Mouse (Mus musculus): ENCODE data around the gene Pias1. TPM values are rescaled to one million over a fixed set of nuclear protein-coding genes. Genes with fewer than 3 reads are reported as not detected.
"Not testable (repeated sequence)": the region's sequence is repeated elsewhere in the genome, so short reads cannot be mapped to it uniquely, and the experiment has no call there.

The Pias1 gene
- total RNA-seq, 2 experiments from 2014 or later: 55.2 to 55.8 TPM

DNA sequence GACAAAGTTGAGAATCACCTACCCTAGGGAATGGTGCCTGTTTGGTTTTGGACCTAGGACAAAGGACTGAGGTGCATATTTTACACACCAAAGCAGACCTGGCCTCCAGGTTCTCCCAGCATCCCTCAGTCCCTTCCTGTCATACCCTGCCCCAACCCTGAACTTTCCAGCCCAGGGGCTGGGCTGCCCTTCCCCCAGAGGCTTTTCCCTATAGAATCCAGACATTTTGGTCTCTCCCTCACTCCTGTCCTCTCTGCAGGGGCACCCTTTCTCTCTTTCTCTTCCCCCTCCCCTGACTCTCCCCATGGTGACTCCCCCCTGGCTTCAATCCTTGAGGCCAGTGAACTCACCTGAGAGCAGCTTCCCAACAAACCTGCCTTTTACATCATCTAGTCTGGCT, 117.0 kb downstream of the Pias1 start:
- intact Hi-C loops (cut with DNase I): no loop called here
- no peak for DNase-seq (ENCODE audit: low spot score in 2 of 2)

DNA sequence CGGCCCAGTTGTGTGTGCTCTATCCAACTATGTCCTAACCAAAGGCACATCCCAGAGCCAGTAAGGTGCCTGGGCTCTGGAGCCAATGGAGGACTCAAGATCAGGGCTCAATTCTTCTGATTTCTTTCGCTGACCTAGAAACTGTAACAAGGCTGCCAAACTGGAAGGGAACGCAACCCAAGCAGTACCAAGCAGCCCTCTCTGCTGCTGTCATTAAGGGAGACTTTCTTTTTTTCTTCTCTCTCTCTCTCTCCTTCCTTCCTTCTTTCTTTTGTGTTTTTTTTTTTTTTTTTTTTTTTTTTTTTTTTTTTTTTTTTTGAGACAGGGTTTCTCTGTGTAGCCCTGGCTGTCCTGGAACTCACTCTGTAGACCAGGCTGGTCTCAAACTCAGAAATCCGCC, 118.5 kb downstream of the Pias1 start:
- intact Hi-C loops (cut with DNase I); DNase-seq (ENCODE audit: low spot score in 2 of 2): not testable (repeated sequence)

DNA sequence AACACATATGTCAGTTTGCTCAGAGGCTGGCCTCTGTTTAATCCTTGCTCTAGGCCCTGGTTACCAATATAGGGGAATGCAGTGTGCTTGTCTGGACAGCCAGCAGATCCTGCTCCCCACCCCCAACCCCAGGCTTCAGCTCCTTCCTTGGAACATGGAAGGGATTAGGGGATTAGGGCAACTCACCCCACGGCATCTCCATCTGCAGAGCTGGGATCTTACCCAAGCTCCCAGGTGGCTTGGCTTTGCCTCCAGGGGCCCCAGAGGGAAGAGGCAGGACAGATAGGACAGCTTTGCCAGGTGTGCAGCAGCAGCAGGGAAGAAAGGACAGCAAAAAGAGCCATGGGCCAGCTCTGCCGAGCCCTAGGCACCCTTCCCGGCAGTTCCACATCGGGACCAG, 126.9 kb downstream of the Pias1 start:
- intact Hi-C loops (cut with DNase I): no loop called here
- DNase-seq (ENCODE audit: low spot score in 2 of 2): no peak

DNA sequence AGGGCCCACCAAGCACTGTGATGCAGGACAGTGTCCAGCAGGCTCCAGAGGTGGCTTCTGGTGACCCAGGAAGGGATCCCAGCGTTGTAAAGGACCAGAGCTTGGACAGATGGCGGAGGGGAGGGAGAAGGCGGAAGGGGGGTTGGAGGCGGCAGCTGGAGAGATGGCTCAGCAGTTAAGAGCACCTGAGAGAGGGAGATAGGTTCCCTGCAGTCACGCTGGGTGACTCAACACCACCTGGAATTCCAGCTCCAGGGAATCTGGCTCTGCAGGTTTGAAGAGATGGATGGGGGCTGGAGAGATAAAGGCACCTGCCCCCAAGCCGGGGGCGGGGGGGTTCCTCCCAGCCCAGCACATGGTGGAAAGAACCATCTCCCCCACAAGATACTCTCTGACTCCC, 127.6 kb downstream of the Pias1 start:
- DNase-seq (ENCODE audit: low spot score in 2 of 2); intact Hi-C loops (cut with DNase I): not testable (repeated sequence)

DNA sequence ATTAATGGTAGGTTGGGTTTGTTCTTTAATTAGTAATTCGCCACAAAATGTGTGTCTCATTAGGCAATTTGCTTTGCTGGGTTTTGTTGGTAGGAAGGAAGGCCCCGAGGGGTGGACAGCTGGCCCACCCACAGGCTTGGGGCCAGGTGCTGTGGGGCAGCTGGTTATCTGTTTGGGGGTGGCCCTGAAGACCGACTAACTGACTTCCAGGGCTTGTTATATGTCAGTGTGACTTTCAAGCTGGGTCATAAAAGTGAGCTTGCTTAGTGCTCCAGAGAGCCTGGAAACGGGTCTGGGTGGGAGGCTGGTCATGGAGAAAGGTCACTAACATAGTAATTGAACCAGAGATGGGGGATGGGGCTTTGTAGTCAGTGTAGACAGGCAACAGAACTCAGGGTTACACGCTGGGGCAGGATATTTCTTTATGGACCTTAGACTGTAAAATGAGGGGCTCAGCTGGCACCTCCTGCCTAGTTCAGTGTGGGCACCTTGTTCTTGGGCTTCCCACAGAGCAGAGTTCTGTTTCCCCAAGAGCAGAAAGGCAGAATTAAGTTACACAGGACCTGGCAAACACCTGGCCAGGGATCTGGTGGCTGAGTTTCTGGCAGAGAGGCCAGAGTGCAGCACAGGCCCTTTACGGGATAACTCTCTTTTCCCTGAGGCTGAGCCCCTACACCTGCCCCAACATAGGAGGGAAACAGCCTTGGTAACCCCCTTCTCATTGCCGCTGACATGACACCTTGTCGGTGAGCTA, 129.3 kb downstream of the Pias1 start:
- no peak for DNase-seq (ENCODE audit: low spot score in 2 of 2)
- intact Hi-C loops (cut with DNase I): no loop called here

DNA sequence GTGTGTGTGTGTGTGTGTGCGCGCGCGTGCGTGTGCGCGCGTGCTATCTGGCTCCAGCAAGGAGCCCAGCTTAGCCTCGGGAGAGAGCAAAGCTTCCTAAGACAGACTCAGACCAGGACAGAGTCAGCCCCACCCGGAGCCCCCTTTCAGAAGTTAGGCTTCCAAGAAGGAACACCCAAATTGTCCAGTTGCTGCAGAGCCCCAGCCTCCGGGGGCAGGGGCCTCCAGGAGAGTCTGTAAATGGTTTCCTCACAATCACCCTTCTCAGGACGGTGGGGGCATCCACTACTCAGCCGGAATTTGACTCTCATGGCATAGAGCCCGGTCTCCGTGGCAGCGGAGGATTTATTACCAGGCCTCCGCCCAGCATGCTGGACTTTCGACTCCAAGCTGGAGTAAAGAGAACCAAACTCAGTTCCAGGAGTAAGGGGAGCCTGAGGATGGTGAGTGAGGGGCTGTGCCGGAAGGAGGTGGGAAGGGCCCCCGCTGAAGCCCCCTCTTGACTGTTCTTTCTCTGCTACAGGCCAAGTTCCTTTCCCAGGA, 129.9 kb downstream of the Pias1 start, which contains the start of gene Calml4:
Gene Calml4, plus strand, starts transcription at position 362 of the 543 bp plus-strand sequence.
- intact Hi-C loops (cut with DNase I): no loop called here
- DNase-seq (ENCODE audit: low spot score in 2 of 2): no peak

DNA sequence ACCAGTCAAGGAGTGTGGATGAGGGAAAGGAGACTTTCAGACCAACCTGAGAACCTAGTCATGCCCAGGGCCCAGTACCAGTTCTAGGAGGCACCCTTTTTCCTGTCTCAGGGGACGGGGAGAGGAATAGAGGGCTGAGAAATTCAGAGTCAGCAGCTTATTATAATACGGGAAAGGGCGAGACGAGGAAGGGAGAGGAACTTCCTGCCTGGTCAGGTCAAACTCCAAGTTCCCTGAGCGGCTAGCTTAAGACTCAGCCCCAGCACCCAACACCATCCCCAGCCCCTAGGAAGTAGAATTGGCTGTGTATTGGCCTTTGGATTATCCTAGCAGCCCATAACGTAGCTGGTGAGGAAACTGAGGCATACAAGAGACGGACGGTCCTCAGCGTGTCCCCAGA, 130.5 kb downstream of the Pias1 start:
- no peak for DNase-seq (ENCODE audit: low spot score in 2 of 2)
- intact Hi-C loops (cut with DNase I): no loop called here

DNA sequence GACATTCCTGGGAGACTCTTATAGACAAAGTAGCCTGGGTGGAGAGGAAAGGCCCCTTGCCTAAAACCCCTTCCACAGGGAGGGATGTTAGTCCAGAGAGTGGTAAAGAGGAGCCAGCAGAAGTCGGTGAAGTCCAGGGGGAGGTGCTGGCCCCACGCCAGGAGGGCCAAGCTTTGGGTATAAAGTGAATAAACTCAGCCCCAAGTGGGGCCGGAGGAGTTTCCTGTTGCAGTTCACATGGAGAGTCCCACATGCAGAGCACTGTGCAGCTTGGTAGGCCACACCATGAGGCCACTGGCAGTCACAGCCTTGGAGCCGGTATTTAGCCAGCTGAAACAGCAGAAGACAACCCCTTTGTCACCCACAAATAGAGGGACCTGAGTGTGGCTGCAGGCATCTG, 133.2 kb downstream of the Pias1 start:
- no peak for DNase-seq (ENCODE audit: low spot score in 2 of 2)
- intact Hi-C loops (cut with DNase I): no loop called here

DNA sequence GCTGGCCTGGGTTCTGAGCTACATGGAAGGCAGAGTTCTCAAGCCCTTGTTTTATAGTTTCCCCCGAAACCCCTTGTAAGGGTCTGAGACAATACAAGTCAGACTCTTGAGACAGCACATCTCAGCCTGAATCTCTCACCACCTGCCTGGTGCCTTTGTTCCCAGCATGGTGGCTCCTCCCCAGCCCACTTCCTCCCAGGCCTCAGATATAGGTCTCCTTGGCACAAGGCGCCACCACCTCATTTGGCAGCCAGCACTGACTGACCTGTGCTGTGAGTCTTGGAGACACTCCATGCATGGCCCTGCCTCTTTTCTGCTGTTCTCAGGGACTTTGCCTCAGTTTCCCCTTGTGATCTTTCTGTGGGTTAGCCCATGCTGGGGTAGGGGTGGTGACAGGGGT, 136.2 kb downstream of the Pias1 start:
- intact Hi-C loops (cut with DNase I): no loop called here
- DNase-seq (ENCODE audit: low spot score in 2 of 2): no peak

DNA sequence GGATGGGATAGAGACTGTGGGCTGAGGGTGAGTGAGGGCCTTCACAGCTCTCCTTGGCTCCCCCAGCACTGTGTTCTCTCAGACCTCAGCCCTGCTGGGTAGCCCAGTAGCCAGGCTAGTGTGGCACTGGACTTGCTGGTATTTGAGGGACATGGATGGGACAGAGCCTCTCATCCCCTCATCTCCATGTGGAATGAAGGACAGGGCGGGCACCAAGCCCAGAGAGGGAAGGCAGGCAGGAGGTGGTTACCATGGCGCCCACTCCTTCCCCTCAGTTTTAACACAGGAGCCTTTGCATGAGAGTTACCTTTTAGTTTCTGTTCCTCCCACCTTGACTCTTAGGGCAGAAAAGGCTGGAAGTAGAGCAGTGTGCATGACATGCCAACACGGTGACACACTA, 139.1 kb downstream of the Pias1 start:
- intact Hi-C loops (cut with DNase I): loop anchor here (5.0 kb wide), 1 partner anchor 129 kb away; no protein-coding TSS in a partner anchor
- no peak for DNase-seq (ENCODE audit: low spot score in 2 of 2)

DNA sequence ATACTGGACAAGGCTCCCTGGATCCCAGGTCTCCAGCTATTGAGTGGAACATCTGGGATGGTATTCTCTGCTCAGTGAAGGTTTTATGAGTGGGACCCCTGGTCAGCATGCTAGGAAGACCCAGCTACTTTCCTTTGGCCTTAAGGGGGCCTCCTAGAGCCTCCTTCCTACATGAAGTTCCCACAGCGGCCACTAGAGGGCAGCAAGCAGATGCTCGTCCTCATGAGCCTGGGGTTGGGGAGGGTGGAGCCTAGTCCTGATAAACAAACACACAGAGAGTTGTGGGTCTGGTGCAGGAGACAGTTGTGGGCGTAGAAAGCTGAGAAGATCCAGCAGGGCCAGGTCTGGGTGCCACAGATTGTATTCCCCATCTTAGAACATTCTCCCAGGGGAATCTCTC, 140.0 kb downstream of the Pias1 start:
- intact Hi-C loops (cut with DNase I): loop anchor here (1.0 to 5.0 kb wide), 2 partner anchors 130 to 277 kb away; no protein-coding TSS in a partner anchor
- DNase-seq (ENCODE audit: low spot score in 2 of 2): peak; percentile 88 to 89

DNA sequence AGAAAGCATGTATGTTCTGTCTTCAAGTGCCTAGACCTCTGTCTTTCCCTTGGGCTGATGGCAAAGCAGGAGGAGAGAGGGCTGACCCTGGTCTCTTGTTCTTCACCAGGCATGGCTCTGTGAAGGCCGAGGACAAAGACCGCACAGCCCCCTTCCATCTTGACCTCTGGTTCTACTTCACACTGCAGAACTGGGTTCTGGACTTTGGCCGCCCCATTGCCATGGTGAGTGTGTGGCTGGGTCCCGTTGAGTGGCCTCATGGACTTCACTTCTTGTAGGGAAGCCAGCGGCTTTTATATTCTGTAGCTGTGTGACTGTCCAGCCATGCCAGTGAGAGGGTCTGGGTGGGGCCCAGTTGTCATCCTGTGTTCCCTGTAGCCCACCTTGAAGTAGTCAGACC, 143.3 kb downstream of the Pias1 start:
- DNase-seq (ENCODE audit: low spot score in 2 of 2): no peak
- intact Hi-C loops (cut with DNase I): no loop called here

DNA sequence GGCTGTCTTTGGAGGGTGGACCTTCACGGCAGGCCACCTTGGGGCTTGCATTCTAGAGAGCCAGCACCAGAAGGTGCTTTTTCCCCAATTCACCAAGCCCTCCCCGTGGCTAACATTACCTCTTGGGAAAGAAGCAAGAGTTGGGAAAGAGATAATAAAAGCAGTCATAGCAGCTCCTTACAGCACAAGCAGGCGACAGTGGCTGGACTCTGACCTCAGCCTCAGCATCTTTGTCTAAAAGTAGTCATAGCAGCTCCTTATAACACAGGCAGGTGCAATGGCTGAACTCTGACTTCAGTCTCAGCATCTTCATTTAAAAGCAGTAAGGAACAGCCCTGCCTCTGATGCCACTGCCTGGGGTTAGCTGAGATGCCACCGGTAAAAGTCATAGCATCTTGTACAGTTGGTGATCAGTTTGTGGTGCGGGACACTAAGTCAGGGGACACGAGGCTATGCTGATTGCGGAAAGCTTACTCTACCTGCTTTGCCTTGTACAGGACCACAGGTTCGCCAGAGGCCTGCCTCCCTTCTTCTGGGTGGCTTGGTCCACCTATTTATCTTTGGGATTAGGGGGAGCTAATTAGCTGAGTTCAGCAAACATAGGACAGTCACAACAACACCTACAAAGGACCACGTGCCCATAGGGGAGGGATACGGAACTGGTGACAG, 144.2 kb downstream of the Pias1 start:
- intact Hi-C loops (cut with DNase I): no loop called here
- no peak for DNase-seq (ENCODE audit: low spot score in 2 of 2)

DNA sequence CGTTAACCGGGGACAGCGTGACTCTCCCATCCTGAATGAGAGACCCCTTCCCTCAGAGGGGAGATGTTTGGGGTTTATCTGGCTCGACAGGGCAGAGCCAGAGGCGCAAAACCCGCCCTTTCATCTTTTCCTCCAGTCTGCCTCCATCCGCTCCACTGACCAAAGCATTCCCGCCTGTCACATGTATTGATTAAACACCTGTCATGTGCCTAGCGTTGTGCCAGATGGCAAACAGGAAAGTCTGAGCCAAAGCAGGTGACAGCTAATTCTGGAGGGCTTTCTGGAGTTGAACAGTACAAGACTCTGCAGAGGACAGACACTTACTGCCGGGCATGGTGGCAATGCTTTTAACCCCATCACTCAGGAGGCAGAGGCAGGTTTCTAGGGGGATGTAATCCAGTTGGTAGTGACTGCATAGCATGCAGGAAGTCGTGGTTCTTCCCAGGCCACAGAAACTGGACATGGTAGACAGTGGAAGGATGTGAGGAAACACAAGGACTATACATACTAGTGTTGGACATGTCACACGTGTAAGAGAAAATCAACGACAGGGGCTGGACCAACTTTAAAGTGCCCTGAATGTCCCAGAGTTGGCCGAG, 148.5 kb downstream of the Pias1 start:
- intact Hi-C loops (cut with DNase I): no loop called here
- no peak for DNase-seq (ENCODE audit: low spot score in 2 of 2)

DNA sequence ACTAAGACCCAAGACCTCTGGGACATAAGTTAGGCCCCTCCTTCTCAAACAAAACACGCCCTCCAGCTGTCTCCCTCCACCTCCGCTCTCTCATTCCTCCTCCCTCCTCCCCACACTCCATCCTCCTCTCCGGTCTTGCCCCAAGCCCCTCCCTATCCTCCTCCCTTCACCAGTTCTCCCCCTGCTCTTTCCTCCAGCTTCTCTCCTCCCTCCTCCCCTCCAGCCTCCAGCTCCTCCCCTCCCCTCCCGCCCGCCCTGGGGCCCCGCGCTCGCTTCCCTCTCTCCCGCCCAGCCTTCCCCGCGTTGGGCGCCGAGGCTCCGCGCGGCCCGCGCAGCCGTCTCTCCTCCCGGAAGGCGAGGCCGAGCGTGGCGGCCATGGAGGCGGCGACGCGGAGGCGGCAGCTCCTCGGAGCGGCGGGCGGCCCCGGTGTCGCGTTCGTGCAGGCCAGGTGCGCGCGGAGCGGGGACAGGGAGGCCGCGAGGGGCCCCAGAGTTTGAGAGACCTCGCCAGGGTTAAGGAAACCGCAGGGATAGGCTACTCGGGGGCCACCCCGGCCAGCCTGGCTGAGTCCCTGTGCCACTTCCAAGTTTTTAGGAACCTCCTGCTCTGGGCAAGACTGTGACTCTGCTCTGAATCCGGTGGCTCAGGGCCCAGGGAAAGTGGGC, 149.1 kb downstream of the Pias1 start, which contains the start of gene Cln6:
Gene Cln6, plus strand, starts transcription at position 280 of the 666 bp plus-strand sequence.
- intact Hi-C loops (cut with DNase I): no loop called here

DNA sequence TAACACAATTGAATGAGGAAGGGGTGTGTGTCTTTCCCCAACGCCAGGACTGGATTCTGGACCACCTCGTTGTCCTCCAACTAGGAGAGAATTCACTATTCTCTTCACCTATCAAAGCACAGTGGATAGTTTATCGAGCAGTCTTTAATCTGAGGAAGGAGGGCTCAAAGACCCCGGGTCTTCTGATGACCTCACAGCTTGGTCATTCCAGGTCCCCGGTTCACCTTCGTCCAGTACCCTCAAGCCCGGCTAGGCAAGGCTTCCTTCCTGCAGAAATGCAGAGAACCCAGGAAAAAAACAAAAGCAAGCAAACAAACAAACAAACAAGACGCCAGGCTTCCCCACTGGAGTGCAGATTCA, 149.6 kb downstream of the Pias1 start:
- intact Hi-C loops (cut with DNase I): no loop called here
- DNase-seq (ENCODE audit: low spot score in 2 of 2): no peak

More for the DNA sequence above, 149.1 kb downstream of the Pias1 start, which contains the start of gene Cln6:
- peak; percentile 51 to 62 for DNase-seq (ENCODE audit: low spot score in 2 of 2)

DNA sequence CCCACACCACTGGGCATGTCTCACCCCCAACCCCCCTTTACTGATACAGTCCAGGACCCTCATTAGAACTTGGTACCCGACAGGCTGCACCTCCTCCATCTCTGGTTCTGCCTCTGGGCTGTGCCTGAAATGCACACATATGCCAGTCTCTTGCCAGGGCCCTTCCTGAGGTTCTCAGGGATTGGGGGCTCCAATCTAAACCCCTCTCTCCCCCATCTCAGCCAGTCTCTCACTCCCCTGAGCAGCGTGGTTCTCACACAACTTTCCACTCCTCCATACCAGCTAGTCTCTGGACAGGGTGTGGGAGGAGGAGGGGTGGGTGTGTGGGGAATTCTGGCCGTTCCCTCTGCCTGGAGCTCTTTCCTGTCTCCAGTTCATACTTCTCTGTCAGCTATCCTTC, 150.1 kb downstream of the Pias1 start:
- intact Hi-C loops (cut with DNase I): no loop called here

DNA sequence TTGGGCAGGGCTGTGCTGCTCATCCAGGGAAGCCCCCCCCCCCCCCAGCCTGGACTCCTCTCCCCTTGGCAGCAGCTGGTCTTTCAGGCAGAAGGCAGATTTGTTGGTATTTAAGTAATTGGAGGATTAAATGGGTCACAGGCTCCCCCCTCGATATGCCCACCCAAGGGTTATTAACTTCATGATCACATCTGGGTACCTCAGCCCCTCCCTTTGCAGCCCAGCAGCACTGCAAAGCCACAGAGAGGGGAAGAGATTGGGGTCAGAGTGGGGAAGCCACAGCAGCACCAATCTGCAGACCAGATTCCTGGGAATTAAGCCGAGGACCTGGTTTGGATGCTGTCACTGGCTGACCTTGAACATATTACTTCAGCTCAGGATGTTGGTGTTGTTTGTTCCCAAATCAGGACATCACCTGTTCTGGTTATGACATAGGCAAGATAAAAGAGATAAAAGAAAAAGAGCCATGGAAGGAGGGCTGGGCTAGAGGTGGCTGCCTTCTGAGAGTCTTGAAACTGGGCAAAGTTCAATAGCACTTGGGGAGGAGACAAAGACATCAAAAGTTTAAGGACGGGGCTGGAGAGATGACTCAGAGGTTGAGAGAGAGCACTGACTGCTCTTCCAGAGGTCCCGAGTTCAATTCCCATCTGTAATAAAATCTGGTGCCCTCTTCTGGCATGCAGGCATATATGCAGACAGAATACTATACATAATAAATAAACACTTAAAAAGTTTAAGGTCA, 151.8 kb downstream of the Pias1 start:
- no peak for DNase-seq (ENCODE audit: low spot score in 2 of 2)
- intact Hi-C loops (cut with DNase I): no loop called here

More for the DNA sequence above, 150.1 kb downstream of the Pias1 start:
- no peak for DNase-seq (ENCODE audit: low spot score in 2 of 2)

DNA sequence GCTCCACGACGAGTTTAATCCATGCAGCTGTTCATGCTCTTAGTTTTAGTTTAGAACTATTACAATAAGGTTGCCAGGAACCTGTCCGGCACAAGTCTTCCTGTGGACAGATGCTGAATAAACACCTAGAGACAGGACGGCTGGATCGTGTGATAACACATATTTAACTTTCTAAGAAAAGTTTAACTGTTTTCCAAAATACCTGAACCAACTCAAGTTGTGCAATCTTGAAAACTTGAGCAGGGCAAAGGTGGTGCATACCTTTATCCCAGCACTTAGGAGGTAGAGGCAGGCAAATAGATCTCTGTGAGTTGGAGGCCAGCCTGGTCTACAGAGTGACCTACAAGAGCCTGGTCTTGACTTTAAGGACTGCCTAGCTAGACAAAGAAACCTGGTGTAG, 152.8 kb downstream of the Pias1 start:
- DNase-seq (ENCODE audit: low spot score in 2 of 2): no peak
- intact Hi-C loops (cut with DNase I): no loop called here

All from left cerebral cortex, postnatal 14 days (tissue).